Mouse (Mus musculus): ENCODE data around the gene Slc36a2. TPM values are rescaled to one million over a fixed set of nuclear protein-coding genes. Genes with fewer than 3 reads are reported as not detected.

Slc36a2 gene
- polyA plus RNA-seq, 1 experiment from 2014 or later: 51.1 TPM

DNA sequence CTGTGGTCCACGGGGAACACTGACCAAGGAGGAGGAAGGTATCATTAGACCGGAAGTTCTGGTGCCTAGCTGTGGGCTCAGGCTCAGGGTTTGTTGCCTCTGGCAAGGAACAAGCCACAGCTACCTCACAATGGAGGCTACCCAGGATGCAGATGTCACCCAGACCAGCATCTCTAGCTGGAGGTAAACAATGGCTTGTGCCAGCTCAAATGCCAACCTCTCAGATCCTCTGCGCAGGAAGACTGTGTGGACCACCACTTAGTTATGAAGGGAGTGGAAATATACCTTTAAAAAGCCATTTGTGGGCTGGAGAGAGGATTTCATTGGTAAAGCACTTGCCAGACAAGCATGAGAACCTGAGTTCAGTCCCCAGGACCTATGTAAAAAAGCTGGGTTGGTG lies 33.3 kb downstream of the Slc36a2 start, which contains the start of gene Slc36a3:
Slc36a3 (minus strand) TSS at position 101 of the 400 bp plus-strand sequence.
- H3K4me2 ChIP-seq (ENCODE audit: low read depth, low read length): no peak within 1 kb of the TSS
- no peak within 1 kb of the TSS for H3K9ac ChIP-seq (ENCODE audit: low read depth, low read length)
- WGBS (ENCODE audit: insufficient replicate concordance): 54% methylated on average over 3 of the region's 3 CpGs
- H3K4me3 ChIP-seq (ENCODE audit: low read depth, low read length): no peak within 1 kb of the TSS
- no peaks in the 10 kb centered on the region for H3K36me3 ChIP-seq (ENCODE audit: control insufficient read depth, insufficient read depth)
- no peaks in the 10 kb centered on the region for H3K27me3 ChIP-seq (ENCODE audit: control insufficient read depth, insufficient read depth, low read depth, low read length)
- no peak for ATAC-seq (ENCODE audit: low read depth)
- no peak within 1 kb of the TSS for H3K27ac ChIP-seq (ENCODE audit: low read length)
- H3K4me1 ChIP-seq (ENCODE audit: control insufficient read depth, low read depth, low read length): no peaks in the 10 kb centered on the region
- no peaks in the 10 kb centered on the region for H3K9me3 ChIP-seq (replicated peaks; ENCODE audit: control insufficient read depth, low read length)

DNA sequence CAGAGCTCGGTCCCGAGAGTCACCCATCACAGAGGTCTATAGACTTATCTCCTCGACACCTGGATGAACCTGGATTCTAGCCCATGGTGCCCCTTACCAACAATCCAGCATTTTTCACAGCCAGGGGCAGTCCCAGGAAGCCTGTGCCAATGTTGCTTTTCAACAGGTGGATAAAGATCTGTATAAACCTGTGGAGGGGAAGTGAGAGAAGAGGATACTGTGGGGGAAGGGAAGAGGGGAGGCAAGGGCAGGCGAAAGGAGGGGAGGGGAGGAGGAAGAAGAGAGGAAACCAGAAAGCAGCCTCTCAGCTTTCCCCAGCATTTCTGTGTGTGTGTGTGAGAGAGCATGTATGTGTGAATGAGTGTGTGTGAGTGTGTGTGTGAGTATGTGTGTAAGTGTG lies 36.4 kb downstream of the Slc36a2 start:
- 29% methylated on average over 4 of the region's 4 CpGs for WGBS (ENCODE audit: insufficient replicate concordance)
- Histone ChIP-seq H3K9me3 (replicated peaks; ENCODE audit: control insufficient read depth, low read length) (no peaks in the 10 kb centered on the region), H3K4me2 (ENCODE audit: low read depth, low read length) (no peak overlapping the region), H3K9ac (ENCODE audit: low read depth, low read length) (no peak overlapping the region), H3K27me3 (ENCODE audit: control insufficient read depth, insufficient read depth, low read depth, low read length) (no peaks in the 10 kb centered on the region), H3K4me3 (ENCODE audit: low read depth, low read length) (no peak overlapping the region), H3K27ac (ENCODE audit: low read length) (no peak overlapping the region), H3K36me3 (ENCODE audit: control insufficient read depth, insufficient read depth) (no peaks in the 10 kb centered on the region), H3K4me1 (ENCODE audit: control insufficient read depth, low read depth, low read length) (no peaks in the 10 kb centered on the region)
- ATAC-seq (ENCODE audit: low read depth): no peak

DNA sequence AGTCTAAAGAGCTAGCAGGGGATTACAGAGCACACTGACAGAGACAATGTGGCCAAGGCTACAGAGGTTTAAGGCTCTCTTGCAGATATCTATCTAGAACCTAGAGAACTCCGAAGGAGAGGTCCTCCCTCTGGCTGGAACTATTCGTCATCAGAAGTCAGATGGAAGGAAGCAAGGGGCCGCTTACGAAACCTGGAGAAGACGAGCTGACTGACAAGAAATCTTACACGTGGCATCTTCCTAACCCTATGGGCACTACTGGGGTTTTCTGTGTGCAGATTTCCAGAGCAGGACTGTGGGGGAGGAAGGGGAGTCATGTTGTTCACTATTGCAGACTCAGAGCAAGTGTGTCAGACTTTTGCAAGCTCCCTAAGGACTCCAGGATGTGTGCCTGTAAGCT lies 37.5 kb downstream of the Slc36a2 start:
- Histone ChIP-seq H3K27ac (ENCODE audit: low read length) (no peak overlapping the region), H3K4me3 (ENCODE audit: low read depth, low read length) (no peak overlapping the region), H3K4me2 (ENCODE audit: low read depth, low read length) (no peak overlapping the region), H3K4me1 (ENCODE audit: control insufficient read depth, low read depth, low read length) (no peaks in the 10 kb centered on the region), H3K27me3 (ENCODE audit: control insufficient read depth, insufficient read depth, low read depth, low read length) (no peaks in the 10 kb centered on the region), H3K9ac (ENCODE audit: low read depth, low read length) (no peak overlapping the region), H3K36me3 (ENCODE audit: control insufficient read depth, insufficient read depth) (no peaks in the 10 kb centered on the region), H3K9me3 (replicated peaks; ENCODE audit: control insufficient read depth, low read length) (no peaks in the 10 kb centered on the region)
- ATAC-seq (ENCODE audit: low read depth): no peak
- 31% methylated on average over 6 of the region's 6 CpGs for WGBS (ENCODE audit: insufficient replicate concordance)

DNA sequence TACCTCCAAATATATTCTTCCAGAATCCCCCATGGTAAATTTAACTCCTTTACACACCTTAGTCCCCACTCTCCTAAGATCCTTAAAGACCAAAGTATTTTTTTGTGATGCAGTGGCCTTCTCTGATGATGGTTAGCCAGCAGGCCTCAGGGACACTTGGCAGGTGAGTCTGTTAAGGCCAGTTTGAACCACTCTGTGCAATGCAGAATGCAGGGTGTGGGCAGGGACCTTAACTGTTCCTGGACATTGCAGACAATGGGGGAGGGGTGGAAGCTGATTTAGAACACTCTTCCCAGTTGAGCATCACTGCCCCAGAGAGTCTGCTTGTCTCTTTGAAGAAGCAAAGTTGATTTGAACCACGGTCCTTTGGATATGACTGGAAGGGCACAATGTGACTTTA lies 38.0 kb downstream of the Slc36a2 start:
- no peak overlapping the region for H3K27ac ChIP-seq (ENCODE audit: low read length)
- no peaks in the 10 kb centered on the region for H3K36me3 ChIP-seq (ENCODE audit: control insufficient read depth, insufficient read depth)
- no peaks in the 10 kb centered on the region for H3K9me3 ChIP-seq (replicated peaks; ENCODE audit: control insufficient read depth, low read length)
- H3K4me2 ChIP-seq (ENCODE audit: low read depth, low read length): no peak overlapping the region
- no peaks in the 10 kb centered on the region for H3K4me1 ChIP-seq (ENCODE audit: control insufficient read depth, low read depth, low read length)
- ATAC-seq (ENCODE audit: low read depth): no peak
- no peak overlapping the region for H3K9ac ChIP-seq (ENCODE audit: low read depth, low read length)
- WGBS (ENCODE audit: insufficient replicate concordance): 50% methylated on average over 1 of the region's 1 CpGs
- no peak overlapping the region for H3K4me3 ChIP-seq (ENCODE audit: low read depth, low read length)
- no peaks in the 10 kb centered on the region for H3K27me3 ChIP-seq (ENCODE audit: control insufficient read depth, insufficient read depth, low read depth, low read length)

DNA sequence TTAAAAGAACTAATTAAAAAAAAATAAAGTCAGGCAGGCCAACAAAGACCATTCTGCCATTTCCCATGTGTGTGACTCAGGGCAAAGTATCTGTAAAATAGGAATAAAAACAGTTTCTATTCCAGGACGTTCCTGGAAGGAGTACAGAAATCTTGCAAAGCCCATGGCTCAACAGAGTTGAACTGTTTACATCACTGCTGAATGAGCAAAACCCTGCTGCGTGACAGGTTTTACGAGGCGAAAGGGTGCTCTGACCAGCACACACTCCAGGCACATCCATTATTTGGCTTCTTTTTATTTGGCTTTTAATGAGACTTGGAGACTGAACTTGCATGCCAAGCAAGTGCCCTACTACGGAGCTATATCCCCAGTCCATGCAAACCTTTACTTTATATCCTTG lies 40.9 kb downstream of the Slc36a2 start:
- Histone ChIP-seq H3K4me2 (ENCODE audit: low read depth, low read length) (no peak overlapping the region), H3K36me3 (ENCODE audit: control insufficient read depth, insufficient read depth) (no peaks in the 10 kb centered on the region), H3K27me3 (ENCODE audit: control insufficient read depth, insufficient read depth, low read depth, low read length) (no peaks in the 10 kb centered on the region), H3K4me3 (ENCODE audit: low read depth, low read length) (no peak overlapping the region), H3K9me3 (replicated peaks; ENCODE audit: control insufficient read depth, low read length) (no peaks in the 10 kb centered on the region), H3K4me1 (ENCODE audit: control insufficient read depth, low read depth, low read length) (no peaks in the 10 kb centered on the region), H3K27ac (ENCODE audit: low read length) (no peak overlapping the region), H3K9ac (ENCODE audit: low read depth, low read length) (no peak overlapping the region)
- WGBS (ENCODE audit: insufficient replicate concordance): 73% methylated on average over 5 of the region's 5 CpGs
- ATAC-seq (ENCODE audit: low read depth): no peak

DNA sequence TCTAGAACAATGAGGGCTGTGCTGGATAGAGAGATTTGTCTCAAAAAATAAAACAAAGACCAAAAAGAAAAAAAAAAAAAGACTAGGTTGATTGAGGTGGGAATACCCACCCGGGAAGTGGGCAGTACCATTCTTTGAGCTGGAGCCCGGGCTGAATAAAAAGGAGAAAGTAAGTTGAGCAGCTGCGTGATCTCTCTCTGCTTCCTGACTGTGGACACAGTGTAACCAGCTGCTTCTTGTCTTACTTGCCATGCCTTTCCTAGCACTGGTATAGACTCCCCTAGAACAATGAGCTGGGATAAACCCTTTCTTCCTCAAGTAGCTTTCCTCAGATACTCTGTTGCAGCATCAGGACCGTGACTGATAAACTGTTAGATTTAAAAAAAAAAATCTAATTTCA lies 43.4 kb downstream of the Slc36a2 start:
- no peaks in the 10 kb centered on the region for H3K36me3 ChIP-seq (ENCODE audit: control insufficient read depth, insufficient read depth)
- H3K4me1 ChIP-seq (ENCODE audit: control insufficient read depth, low read depth, low read length): no peaks in the 10 kb centered on the region
- H3K4me3 ChIP-seq (ENCODE audit: low read depth, low read length): no peak overlapping the region
- no peaks in the 10 kb centered on the region for H3K27me3 ChIP-seq (ENCODE audit: control insufficient read depth, insufficient read depth, low read depth, low read length)
- no peak for ATAC-seq (ENCODE audit: low read depth)
- H3K4me2 ChIP-seq (ENCODE audit: low read depth, low read length): no peak overlapping the region
- WGBS (ENCODE audit: insufficient replicate concordance): 65% methylated on average over 4 of the region's 4 CpGs
- H3K9ac ChIP-seq (ENCODE audit: low read depth, low read length): no peak overlapping the region
- no peak overlapping the region for H3K27ac ChIP-seq (ENCODE audit: low read length)
- H3K9me3 ChIP-seq (replicated peaks; ENCODE audit: control insufficient read depth, low read length): no peaks in the 10 kb centered on the region

DNA sequence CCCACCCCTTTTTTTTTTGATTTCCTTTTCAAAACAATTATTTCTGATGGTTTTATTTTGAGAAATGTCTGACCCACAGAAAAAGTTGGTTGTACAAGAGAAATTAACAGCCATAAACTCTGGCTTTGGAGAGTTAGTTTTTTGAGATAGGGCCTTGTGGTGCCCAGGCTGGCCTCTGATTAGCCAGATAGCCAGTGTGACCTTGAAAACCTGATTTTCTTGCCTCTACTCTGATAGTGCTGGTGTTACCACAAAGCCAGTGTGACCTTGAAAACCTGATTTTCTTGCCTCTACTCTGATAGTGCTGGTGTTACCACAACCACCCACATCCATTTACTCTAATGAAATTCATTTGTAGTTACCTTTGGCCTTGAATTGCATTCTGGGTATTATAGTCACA lies 47.2 kb downstream of the Slc36a2 start:
- Histone ChIP-seq H3K9me3 (replicated peaks; ENCODE audit: control insufficient read depth, low read length) (no peaks in the 10 kb centered on the region), H3K27me3 (ENCODE audit: control insufficient read depth, insufficient read depth, low read depth, low read length) (no peaks in the 10 kb centered on the region), H3K9ac (ENCODE audit: low read depth, low read length) (no peak overlapping the region), H3K4me1 (ENCODE audit: control insufficient read depth, low read depth, low read length) (no peaks in the 10 kb centered on the region), H3K4me3 (ENCODE audit: low read depth, low read length) (no peak overlapping the region), H3K36me3 (ENCODE audit: control insufficient read depth, insufficient read depth) (no peaks in the 10 kb centered on the region), H3K27ac (ENCODE audit: low read length) (no peak overlapping the region), H3K4me2 (ENCODE audit: low read depth, low read length) (no peak overlapping the region)
- no peak for ATAC-seq (ENCODE audit: low read depth)

DNA sequence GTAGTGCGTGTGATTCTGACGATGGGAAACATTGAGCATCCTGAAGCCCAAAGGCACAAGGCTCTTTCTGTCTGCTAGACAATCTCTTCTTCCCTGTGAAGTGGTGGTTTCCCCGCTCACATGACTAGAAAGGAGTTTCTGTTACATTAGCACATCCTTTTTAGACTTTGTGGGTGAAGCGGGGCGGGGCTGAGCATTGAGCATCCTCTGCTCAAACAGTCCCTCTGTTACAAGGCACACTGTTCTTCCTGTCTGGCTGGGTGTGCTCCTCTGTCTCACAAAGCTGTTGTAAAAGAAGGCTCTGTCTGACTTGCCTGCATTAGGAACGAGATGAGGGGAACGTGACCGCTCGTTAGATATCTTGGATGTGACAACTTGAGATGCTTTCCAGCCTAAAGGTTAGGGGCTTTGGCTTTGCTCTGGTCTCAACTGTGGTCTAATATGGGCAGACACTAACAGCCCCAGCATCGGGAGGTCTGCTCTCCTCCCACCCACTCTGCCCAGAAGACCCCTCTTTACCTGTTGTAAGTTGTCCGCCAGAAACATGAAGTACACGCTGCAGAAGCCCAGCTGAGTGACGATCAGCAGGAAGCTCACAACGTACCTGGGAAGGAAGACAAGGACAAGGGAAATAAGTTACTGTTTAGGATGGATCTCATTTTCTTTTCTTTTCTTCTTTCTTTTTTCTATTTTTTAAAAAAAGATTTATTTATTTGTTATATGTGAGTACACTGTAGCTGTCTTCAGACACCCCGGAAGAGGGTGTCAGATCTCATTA lies 47.9 kb downstream of the Slc36a2 start:
- H3K9ac ChIP-seq (ENCODE audit: low read depth, low read length): no peak overlapping the region
- H3K4me3 ChIP-seq (ENCODE audit: low read depth, low read length): no peak overlapping the region
- no peaks in the 10 kb centered on the region for H3K36me3 ChIP-seq (ENCODE audit: control insufficient read depth, insufficient read depth)
- WGBS (ENCODE audit: insufficient replicate concordance): 63% methylated on average over 15 of the region's 15 CpGs
- no peaks in the 10 kb centered on the region for H3K9me3 ChIP-seq (replicated peaks; ENCODE audit: control insufficient read depth, low read length)
- no peak overlapping the region for H3K4me2 ChIP-seq (ENCODE audit: low read depth, low read length)
- H3K4me1 ChIP-seq (ENCODE audit: control insufficient read depth, low read depth, low read length): no peaks in the 10 kb centered on the region
- H3K27me3 ChIP-seq (ENCODE audit: control insufficient read depth, insufficient read depth, low read depth, low read length): no peaks in the 10 kb centered on the region
- no peak overlapping the region for H3K27ac ChIP-seq (ENCODE audit: low read length)
- no peak for ATAC-seq (ENCODE audit: low read depth)

DNA sequence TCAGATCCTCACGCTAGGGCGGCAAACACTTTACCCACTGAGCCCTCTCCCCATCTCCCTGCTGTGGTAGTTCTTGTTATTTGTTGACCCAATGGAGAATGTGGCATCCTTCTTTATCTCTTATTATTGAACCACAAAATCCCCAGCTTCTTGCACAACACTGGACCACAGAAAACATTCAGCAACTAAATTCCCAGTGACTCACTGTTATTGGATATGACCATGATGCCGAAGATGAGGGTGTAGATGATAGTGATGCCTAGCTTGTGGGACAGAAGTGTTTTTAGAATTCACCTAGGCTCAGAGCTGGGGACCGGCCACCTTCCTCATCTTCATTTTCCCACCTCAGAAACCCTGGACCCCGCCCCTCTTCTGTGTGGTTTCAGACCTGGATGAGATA lies 50.0 kb downstream of the Slc36a2 start:
- H3K36me3 ChIP-seq (ENCODE audit: control insufficient read depth, insufficient read depth): no peaks in the 10 kb centered on the region
- ATAC-seq (ENCODE audit: low read depth): no peak
- no peaks in the 10 kb centered on the region for H3K27me3 ChIP-seq (ENCODE audit: control insufficient read depth, insufficient read depth, low read depth, low read length)
- no peak overlapping the region for H3K27ac ChIP-seq (ENCODE audit: low read length)
- no peaks in the 10 kb centered on the region for H3K9me3 ChIP-seq (replicated peaks; ENCODE audit: control insufficient read depth, low read length)
- no peak overlapping the region for H3K4me3 ChIP-seq (ENCODE audit: low read depth, low read length)
- WGBS (ENCODE audit: insufficient replicate concordance): 69% methylated on average over 5 of the region's 5 CpGs
- no peak overlapping the region for H3K4me2 ChIP-seq (ENCODE audit: low read depth, low read length)
- peaks cover 6% of the 10 kb centered on the region for H3K4me1 ChIP-seq (ENCODE audit: control insufficient read depth, low read depth, low read length)
- no peak overlapping the region for H3K9ac ChIP-seq (ENCODE audit: low read depth, low read length)

Data from liver, embryonic 16.5 days (tissue).